Mouse (Mus musculus) left cerebral cortex, adult 11 months (tissue): Measurements from ENCODE around the gene Marveld1.

Experiments
- DNase-seq: peaks from one replicate; pipeline ENCODE4 v3.0.0; 2022; ENCODE audit warnings: low spot score

Gene Marveld1

DNA sequence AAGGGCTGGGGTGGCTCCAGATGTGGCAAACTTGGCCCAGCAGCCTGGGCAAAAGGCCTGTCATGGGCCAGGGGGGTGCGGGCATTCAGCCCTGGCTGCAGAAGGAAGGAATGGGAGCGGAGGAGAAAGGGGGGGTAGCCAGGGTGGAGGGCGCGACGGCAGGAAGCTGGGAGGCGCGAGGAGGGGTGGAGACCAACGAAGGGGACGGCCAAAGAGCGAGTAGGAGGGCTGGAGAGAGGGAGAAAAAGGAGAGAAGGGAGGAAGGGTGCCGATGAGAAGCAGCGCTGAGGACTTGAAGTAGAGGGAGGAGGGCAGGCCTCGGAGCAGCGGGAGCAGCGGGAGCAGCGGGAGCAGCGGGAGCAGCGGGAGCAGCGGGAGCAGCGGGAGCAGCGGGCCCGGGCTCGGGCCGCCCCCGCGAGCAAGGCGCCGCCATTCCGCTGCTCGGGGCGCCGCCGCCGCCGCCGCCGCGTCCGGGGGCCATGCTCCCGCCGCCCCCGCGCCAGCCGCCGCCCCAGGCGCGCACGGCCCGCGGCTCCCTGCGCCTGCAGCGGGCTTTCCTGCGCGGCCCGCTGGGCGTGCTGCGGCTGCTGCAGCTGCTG is at the start of gene Marveld1:
Gene Marveld1 (plus strand): TSS at position 231 of the 599 bp plus-strand sequence.
- DNase-seq, result no peak

DNA sequence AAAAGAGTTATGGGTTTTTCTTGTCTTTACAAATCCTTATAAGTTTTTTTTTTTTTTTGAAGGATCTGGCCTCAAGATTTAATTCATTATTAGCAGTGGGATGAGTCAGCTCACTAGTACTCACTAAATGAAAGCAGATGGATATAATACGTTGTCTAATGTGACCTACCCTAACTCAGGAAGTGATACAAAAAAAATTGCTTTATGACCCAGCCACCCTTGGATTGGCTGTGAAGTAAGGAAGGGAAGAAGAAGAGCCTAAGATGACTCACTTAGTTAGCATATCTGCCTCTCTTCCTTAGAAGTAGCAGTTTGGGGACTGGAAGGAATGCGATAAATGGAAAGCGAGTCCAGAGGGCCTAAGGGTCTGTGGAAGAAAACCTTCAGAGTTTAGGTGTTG is 47.8 kb upstream of the Marveld1 start:
- no peak for DNase-seq

DNA sequence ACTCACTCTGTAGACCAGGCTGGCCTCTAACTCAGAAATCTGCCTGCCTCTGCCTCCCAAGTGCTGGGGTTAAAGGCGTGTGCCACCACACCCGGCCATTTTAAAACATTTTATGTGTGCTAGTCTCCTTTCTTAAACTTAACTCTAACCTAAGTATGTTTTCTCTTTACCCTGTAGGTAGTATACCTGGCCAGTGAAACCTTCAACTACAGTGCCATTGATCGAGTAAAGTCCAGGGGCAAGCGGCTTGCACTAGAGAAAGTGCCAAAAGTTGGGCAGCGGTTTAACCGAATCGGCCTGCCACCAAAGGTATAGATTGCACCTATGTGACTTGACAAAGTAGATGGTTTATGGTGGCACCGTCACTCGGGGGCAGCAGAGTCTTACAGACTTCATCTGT is 42.5 kb upstream of the Marveld1 start:
- no peak for DNase-seq

GRCm38 (mm10) chr19:42115783-42116335 is 31.3 kb upstream of the Marveld1 start:
- no peak for DNase-seq

GRCm38 (mm10) chr19:42118142-42118541 is 29.1 kb upstream of the Marveld1 start:
- no peak for DNase-seq

DNA sequence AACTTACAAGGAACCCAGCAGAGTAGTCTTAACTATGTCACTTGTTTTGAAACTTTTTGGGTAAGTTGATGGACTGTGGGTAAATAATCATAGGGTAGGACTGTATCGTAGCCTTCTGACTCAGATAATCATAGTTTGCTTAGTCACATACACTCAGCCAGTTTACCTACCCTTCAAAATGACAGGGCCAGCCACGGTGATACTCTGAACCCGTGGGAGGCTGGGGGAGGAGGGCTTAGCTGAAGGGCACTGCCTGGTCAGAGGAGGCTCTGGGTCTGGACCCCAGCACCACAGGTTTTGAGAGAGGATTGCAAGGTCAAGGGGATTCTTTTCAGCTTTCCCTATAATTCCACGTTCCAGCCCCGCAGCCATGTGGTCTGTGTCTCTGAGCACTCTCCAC is 28.6 kb upstream of the Marveld1 start:
- no peak for DNase-seq

GRCm38 (mm10) chr19:42120451-42120850 is 26.7 kb upstream of the Marveld1 start:
- DNase-seq, result no peak

GRCm38 (mm10) chr19:42124684-42125083 is 22.5 kb upstream of the Marveld1 start:
- no peak for DNase-seq

DNA sequence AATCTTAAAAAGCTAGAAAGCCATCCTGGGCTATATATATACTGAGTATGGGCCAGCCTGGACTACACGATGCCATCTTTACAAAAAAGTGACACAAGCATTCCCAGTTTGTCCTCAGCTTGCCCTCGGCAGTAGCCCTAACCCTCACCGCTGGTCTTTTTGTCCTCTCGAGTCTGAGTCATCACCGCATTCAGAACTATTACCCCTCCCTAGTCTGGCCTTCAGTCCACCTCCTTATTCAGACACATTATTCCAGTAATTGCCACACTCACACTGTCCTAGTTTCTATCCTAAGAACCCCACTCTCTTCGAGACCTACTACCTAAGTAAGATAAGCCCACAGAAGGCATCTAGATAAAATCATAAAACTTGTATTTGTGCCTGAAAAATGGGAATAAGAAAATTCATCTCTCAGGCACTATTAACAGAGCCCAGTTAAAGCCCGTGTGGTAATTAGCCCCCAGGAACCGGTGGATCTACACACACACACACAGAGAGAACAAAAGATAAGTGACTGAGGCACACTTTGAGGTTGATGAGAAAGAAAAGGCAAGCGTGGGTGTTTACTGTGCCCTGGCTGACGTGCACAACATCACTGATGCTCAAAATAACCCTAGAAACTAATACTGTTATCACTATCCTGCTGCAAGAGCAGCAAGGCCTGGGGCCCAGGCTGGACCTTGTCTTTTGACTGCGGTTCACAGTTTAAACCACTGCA is 21.5 kb upstream of the Marveld1 start:
- no peak for DNase-seq

GRCm38 (mm10) chr19:42126219-42126605 is 21.0 kb upstream of the Marveld1 start:
- DNase-seq, result no peak

DNA sequence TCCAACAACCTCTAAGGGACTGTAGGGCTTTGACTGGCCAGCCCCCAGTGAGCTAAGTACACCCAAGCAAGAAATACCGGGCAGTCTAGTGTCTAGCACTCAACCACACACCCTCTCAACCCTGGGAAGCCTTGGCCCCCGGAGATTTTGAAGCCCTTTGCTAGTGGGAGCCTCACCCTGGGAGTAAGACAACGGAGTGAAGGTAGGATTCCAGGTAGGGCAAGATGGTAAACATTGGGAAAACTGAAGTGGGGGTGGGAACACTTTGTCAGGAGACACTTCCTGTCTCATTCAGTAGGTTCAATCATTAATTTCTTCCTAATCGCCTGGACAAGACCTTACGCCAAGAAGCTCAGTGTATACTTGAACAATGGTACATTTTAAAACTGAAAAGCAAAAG is 20.2 kb upstream of the Marveld1 start:
- DNase-seq, result no peak

DNA sequence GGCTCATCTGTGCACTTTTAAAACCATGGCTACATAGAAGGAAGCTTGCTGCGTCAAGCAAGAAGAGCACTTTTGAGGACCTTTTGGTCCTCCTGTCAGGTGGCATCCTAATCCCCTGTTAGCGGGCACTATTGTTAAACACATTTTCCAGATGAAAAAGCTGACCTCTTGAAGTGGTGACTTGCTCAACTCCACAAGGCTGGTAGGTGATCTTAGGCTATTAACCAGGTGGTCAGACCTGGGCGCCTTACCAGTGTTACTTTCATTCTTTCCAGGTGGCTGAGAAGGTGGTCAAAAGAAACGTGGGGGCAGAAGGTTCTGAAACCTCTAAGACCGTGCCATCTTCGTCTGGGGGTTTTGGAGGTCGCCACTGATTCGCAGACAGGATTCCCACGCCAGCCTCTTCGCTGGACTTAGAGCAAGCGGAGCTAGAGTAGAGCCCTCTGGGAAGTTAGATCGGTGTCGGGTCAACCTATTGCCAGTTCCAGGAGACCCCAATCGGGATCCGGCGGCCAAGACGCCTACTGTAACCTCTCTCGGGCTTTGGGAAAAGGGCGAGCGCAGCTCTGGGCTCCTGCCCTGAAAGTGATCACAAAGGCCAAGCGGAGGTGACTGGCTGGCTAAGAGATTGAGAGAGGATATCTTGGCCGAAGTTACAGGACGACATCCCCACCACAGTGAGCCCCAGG is 19.0 kb upstream of the Marveld1 start:
- no peak for DNase-seq

DNA sequence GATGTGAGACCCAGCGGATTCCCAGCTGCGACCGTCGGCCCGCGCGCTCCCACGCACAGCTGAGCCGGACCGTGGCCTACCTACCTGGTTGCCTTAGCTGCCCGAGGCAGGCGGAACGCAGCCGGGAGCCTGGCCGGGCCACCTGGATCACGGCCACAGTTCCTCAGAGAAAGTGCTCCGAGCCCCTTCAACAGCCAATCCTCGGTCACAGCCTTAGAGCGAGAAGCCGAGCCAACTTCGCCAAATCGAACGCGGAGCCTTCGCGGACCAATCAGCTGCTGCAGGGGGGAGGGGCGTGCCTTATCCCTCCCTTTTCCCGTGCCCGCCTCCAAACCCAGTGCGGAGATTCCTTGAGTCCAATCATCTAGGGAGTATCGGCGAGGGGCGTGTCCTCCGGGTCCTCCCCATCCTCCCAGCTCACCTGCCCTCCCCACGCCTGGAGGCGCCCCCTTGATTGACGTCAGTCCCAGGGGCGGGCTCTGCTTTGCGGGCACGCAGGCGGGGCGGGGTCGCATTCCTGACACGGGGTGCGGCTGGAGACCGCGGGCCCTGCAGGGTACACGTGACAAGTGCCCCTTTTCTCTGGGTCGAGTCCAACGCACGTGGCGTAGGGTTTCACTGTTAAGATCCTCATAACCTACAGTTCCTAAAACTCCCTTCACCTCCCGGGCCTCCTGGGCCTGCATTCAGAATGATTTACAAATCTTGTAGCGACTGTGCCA is 18.3 kb upstream of the Marveld1 start, which contains the start of gene Avpi1:
Gene Avpi1 (minus strand): TSS at position 273 of the 722 bp plus-strand sequence.
- DNase-seq, result peak; percentile 98

DNA sequence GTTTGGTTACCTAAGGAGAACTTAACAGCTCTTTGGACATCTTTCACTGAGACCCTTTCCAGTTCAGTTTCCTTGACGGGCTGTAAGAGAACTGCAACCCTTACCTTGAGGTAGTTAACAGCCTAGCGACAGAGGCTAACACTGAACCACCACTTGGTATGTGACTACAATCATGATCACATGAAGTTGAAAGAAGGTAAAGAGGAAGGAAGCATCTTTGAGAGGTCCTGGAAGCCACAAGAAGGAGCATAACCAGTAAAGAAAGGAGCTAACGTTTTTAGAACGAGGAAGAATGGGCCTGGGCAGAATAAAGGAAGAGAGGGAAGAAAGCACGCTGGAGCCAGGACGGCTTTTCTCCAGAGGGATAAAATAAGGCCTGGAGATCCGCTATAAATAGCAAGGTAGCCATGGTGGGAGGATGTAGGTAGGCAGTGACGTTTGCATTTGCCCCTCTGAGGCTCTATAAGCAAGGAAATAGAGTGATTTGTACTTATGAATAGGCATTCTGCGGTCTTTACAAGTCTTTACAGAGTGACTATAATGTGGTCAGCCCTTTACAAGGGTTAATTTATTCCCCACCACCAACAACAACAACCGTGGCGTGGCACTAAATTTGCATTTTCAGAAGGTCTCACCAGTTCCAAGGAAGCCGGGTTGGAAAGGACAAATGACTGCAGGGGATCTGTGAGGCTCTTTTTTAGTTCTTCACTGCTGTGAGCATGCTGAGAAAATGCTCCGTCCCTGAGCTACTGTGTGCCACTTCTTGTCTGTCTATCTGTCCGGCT is 17.5 kb upstream of the Marveld1 start:
- no peak for DNase-seq

GRCm38 (mm10) chr19:42130294-42130606 is 16.9 kb upstream of the Marveld1 start:
- no peak for DNase-seq

DNA sequence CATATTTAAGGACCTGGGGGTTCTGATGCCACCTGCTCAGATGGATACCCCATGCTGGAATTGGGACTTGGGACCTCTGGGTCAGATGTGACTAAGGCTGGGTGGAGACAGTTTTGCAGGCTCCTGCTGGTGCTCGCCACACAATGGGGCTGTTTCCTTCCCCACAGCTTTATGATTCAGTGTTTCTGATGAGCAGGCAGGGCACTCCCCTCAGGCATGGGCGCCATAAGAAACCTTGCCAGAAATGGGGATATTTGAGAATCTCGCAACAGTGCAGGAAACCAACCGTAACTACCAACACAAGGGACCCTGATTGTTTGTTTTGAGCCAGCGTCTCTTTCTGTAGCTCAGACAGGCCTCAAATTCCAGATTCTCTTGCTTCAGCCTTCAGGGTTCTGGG is 16.1 kb upstream of the Marveld1 start:
- no peak for DNase-seq

GRCm38 (mm10) chr19:42135070-42135469 is 12.1 kb upstream of the Marveld1 start:
- no peak for DNase-seq

DNA sequence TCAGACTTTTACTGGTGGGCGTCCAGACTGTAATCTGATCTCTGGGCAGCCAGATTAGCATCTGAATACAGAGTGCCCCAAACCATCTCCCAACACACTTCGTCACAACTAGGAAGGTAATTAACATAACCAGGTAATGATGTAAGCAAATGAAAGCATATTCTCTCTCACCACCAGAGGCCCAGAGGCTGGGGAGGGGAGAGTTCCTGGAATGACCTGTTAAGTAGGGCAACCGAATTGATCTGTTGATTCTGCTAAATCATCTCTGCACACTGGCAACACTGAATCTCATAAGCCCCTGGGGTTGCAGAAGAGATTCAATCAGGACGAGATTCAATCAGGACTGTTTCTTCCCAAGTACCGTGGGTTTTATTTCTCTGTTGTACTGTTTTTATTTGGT is 11.1 kb upstream of the Marveld1 start:
- no peak for DNase-seq

- DNase-seq, result no peak
Observed at GRCm38 (mm10) chr19:42137167-42137672, 10.0 kb upstream of the Marveld1 start.

DNA sequence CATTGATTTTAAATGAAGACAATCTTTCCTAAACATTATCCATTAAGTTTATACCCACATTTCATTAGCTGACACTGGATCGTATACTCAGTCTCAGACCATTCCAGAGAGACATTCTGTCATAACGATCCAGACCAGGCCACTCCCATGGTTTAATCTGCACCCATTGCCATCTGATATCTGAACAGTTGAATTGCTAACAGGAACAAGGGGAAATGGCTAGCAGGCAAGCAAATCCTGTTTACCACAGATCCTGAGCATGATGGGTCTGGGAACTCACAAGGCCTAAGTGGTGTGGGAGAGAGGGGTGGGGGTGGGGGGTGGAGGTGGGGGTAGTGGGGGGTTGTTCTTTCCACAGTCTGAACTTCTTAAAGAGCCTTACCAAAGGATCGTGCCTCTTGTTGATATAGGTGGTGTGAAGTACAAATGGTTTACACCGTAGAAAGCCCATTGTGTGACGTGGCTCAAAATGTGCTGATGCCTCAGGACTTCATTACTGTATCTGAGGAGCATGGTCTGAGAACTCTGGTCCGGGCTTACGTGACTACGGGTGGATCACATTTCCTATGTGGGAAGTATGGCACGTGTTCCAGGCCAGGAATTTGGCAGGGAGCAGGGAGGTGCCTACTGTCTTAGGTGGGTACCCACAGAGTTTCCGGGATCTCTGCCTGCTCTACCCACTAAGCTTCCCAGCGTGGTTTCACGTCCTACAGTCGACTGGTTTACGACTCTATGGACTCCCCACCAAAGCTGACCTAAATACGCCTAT is 8.5 kb upstream of the Marveld1 start:
- no peak for DNase-seq
